Mouse (Mus musculus) embryo, embryonic 10 days (tissue): ENCODE measurements at regions not wholly inside any gene's neighbourhood (a gene's known extent, or its start where the extent isn't known, plus 50 kb on each side); places are given as distances from the start of the nearest gene placed in this dataset.
A peak's percentile ranks its signal among the peaks of the same experiment; 100 is the strongest.

Source experiments
- DNase-seq: peaks from one replicate; pipeline ENCODE4 v3.0.0-alpha.2; 2015; ENCODE audit warnings: low spot score

- DNase-seq = no peak
Measured at GRCm38 (mm10) chr1:90403057-90403456, 199.3 kb downstream of the Ackr3 start.

- peak; percentile 32 for DNase-seq
Measured at GRCm38 (mm10) chr1:90404717-90405487, 197.9 kb upstream of the Cops8 start.

- no peak for DNase-seq
Measured at GRCm38 (mm10) chr1:90406663-90407062, 196.1 kb upstream of the Cops8 start.

GRCm38 (mm10) chr1:90408504-90409215 lies 194.1 kb upstream of the Cops8 start:
- no peak for DNase-seq

- DNase-seq = no peak
Measured at GRCm38 (mm10) chr1:90409236-90409635, 193.5 kb upstream of the Cops8 start.

GRCm38 (mm10) chr1:90412511-90413045 lies 190.2 kb upstream of the Cops8 start:
- peak; percentile 46 for DNase-seq

- DNase-seq = no peak
Measured at GRCm38 (mm10) chr1:90414751-90415150, 188.0 kb upstream of the Cops8 start.

GRCm38 (mm10) chr1:90424066-90424821 lies 178.5 kb upstream of the Cops8 start:
- peak; percentile 92 for DNase-seq

GRCm38 (mm10) chr1:90428334-90428733 lies 174.4 kb upstream of the Cops8 start:
- no peak for DNase-seq

- no peak for DNase-seq
Measured at GRCm38 (mm10) chr1:90428774-90429173, 174.0 kb upstream of the Cops8 start.

GRCm38 (mm10) chr1:90430480-90430879 lies 172.3 kb upstream of the Cops8 start:
- DNase-seq = no peak

- DNase-seq = no peak
Measured at GRCm38 (mm10) chr1:90431783-90432182, 171.0 kb upstream of the Cops8 start.

GRCm38 (mm10) chr1:90433911-90434310 lies 168.9 kb upstream of the Cops8 start:
- no peak for DNase-seq

GRCm38 (mm10) chr1:90440638-90441037 lies 162.1 kb upstream of the Cops8 start:
- DNase-seq = no peak

- peak; percentile 79 for DNase-seq
Measured at GRCm38 (mm10) chr1:90441134-90441868, 161.5 kb upstream of the Cops8 start.

- peak; percentile 57 for DNase-seq
Measured at GRCm38 (mm10) chr1:90442250-90443240, 160.2 kb upstream of the Cops8 start.

GRCm38 (mm10) chr1:90449571-90450226 lies 153.1 kb upstream of the Cops8 start:
- DNase-seq = no peak

GRCm38 (mm10) chr1:90451942-90452557 lies 150.7 kb upstream of the Cops8 start:
- no peak for DNase-seq

- DNase-seq = no peak
Measured at GRCm38 (mm10) chr1:90454263-90454662, 148.5 kb upstream of the Cops8 start.
